Mouse (Mus musculus): Measurements from ENCODE around the gene Itga6. TPM values are rescaled to one million over a fixed set of nuclear protein-coding genes. Genes with fewer than 3 reads are reported as not detected.

The Itga6 gene
- total RNA-seq, 1 experiment from 2014 or later, result 20.6 TPM

GRCm38 (mm10) chr2:71755748-71756147 lies 10.3 kb downstream of the Itga6 start:
- no peak for ATAC-seq (replicated peaks; ENCODE audit: insufficient number of reproducible peaks, low FRiP score, low TSS enrichment, poor library complexity, severe bottlenecking)

DNA sequence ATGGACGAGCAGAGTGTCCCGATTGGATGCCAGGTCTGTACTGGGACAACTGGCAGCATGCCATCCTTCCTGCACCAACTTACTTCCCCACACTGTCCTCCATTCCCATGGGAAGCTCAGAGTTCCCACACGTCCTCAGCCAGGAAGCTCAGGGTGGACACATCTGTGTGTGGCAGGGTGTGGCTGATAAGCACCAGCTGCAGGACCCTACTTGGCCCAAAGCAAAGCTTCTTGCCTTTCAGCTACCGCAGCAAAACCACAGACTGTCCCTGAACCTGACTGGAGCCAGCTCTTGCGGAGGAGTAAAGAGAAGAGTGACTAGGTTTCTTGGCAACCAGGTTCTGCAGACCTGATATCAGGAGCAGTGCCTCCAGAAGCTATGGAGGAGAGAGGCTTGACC lies 11.7 kb downstream of the Itga6 start:
- ATAC-seq (replicated peaks; ENCODE audit: insufficient number of reproducible peaks, low FRiP score, low TSS enrichment, poor library complexity, severe bottlenecking), result no peak

- no peak for ATAC-seq (replicated peaks; ENCODE audit: insufficient number of reproducible peaks, low FRiP score, low TSS enrichment, poor library complexity, severe bottlenecking)
Measured at GRCm38 (mm10) chr2:71758591-71759531, 13.4 kb downstream of the Itga6 start.

DNA sequence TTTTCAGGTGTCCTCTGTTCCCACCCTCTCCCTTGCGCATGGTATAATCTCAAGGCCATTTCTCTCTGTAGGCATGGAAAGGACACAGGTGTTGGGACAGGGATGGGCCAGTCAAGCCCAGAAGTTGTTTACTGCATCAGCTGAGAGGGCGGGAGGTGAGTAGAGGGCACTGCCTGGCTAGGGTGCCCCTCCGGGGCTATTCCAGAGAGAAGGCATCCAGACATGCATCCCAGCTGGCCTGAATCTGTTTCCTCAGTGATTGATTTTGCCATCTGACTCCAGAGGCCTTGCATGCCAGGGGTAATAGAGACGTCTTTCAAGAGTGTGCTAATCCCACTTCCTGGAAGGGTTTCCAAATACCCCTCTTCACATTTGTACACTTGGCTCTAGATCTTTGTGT lies 14.7 kb downstream of the Itga6 start:
- no peak for ATAC-seq (replicated peaks; ENCODE audit: insufficient number of reproducible peaks, low FRiP score, low TSS enrichment, poor library complexity, severe bottlenecking)

DNA sequence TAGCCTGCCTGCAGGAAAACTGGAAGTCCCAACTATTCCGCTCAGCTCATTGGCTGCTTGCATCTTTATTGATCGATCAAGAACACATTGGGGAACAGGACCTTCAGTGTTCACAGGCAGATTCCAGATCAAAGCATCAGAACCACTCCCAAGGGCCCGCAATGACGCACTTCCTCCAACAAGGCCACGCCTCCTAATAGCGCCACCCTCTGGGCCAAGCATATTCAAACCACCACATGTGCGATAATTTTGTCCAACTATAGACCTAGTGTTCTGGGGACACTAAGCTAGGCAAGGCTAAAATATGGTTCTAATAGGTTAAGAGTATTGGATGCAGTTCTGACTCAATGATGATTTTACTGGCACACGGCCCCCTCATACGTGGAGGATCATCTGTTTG lies 15.7 kb downstream of the Itga6 start:
- ATAC-seq (replicated peaks; ENCODE audit: insufficient number of reproducible peaks, low FRiP score, low TSS enrichment, poor library complexity, severe bottlenecking), result no peak

GRCm38 (mm10) chr2:71764525-71764924 lies 19.1 kb downstream of the Itga6 start:
- ATAC-seq (replicated peaks; ENCODE audit: insufficient number of reproducible peaks, low FRiP score, low TSS enrichment, poor library complexity, severe bottlenecking), result no peak

DNA sequence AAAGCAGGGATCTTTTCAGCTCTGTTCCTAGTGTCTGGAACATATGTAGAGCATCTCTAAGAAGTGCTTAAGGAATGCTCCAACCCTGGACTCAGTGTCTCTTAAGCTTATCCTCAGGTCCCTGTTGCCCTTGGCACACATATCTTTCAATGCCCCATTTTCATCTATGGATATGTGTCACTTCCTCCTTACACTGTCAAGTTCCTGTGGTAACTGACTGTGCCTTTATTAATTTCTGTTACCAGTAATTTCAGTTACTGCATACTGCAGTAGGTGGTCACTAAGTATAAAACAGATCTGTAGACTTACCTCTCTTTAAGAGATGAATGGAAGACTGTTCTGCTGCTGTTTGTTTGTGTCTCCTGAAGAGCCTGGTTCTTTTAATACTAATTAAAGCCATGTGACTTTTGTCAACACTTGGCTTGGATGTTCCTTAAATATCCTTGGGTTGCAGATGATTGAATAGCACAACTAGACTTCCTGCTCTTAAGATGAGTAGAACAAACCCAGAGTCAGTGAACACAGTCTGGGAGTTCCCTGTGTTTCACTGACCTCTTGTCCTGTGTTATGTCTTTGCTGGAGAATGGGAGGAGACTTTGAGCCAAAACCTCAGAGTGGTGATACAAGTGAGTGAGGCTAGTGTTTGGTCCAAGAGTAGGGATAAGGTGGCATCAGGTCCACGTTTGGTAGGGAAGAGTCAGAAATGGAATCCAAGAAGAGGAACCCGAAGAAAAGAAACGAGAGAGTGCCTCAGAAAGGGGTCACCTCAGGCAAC lies 19.7 kb downstream of the Itga6 start:
- ATAC-seq (replicated peaks; ENCODE audit: insufficient number of reproducible peaks, low FRiP score, low TSS enrichment, poor library complexity, severe bottlenecking), result no peak

- no peak for ATAC-seq (replicated peaks; ENCODE audit: insufficient number of reproducible peaks, low FRiP score, low TSS enrichment, poor library complexity, severe bottlenecking)
Measured at GRCm38 (mm10) chr2:71766007-71766406, 20.6 kb downstream of the Itga6 start.

DNA sequence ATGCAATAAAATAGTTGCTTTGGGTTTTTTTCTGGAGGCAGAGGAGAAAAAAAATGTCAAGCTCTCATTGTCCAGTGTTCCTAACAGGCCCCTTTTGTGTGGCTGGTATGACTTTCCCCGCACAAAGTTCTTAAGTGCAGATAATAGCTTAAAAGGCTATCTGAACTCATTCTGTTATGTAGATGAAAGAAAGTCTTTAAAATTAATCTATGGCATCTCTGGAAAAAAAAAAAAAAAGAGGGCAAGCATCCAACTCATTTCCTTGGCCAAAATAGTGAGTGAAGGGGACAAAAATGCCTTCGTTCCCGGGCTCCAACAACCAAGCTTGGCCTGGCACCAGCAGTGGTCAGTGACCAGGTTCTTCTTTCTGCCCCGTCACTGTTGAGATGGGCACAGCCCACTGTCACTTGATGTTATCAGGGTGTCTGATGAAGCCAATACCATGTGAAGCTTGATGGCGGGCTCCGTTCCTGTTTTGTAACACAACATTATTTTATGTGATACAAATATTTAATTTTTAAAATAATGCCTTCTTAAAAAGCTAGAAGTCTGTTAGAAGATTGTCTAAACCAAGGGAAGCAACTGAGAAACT lies 21.7 kb downstream of the Itga6 start:
- ATAC-seq (replicated peaks; ENCODE audit: insufficient number of reproducible peaks, low FRiP score, low TSS enrichment, poor library complexity, severe bottlenecking), result no peak

GRCm38 (mm10) chr2:71771762-71772161 lies 26.3 kb downstream of the Itga6 start:
- no peak for ATAC-seq (replicated peaks; ENCODE audit: insufficient number of reproducible peaks, low FRiP score, low TSS enrichment, poor library complexity, severe bottlenecking)

DNA sequence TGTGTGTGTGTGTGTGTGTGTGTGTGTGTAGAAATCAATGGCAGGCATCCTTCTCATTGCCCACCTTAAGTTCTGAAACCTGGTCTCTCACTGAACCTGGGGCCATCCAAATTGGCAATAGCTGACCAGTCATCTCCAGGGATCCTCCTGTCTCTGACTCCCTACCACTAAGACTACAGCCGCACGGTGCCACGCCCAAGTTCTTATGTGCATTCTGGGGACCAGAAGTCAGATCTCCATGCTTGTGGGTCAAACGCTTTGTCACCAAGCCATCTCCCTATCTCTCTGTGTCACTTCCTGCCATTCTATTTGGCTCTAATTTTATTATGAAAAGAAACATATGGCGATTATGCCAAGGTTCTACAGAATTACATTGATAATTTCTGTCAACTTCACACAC lies 28.3 kb downstream of the Itga6 start:
- no peak for ATAC-seq (replicated peaks; ENCODE audit: insufficient number of reproducible peaks, low FRiP score, low TSS enrichment, poor library complexity, severe bottlenecking)

DNA sequence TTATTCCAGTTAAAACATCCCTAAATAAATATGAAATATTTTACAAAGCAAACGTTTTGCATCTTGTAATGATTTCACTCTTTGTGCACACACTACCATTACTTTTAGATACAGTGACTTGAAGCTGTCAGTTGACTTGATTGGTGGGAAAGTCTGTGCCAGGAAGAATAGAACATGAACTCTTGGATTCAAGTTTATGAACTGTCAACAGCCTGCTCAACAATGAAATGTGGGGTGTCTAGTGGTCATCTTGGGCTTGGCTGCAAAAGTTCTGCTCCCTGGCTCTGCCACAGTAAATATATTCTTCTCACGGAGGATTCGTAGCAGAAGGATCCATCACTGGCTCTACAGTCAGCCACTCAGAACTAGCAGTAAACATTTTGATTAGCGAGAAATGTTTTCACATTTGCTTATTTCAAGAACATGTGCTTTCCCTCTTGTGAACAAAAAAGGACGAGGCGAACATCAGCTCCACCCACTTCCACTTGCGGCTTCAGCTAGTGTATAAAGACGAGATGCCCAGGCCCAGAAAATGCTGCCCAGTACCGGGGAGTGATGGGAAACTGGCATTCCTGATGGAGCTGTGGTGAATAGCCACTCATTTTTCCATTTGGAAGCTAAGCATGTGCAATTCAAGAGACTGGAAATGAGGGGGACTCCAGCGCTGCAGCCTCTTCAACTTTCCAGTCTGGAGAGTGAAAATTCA lies 29.0 kb downstream of the Itga6 start:
- no peak for ATAC-seq (replicated peaks; ENCODE audit: insufficient number of reproducible peaks, low FRiP score, low TSS enrichment, poor library complexity, severe bottlenecking)

GRCm38 (mm10) chr2:71775201-71775611 lies 29.8 kb downstream of the Itga6 start:
- ATAC-seq (replicated peaks; ENCODE audit: insufficient number of reproducible peaks, low FRiP score, low TSS enrichment, poor library complexity, severe bottlenecking), result no peak

DNA sequence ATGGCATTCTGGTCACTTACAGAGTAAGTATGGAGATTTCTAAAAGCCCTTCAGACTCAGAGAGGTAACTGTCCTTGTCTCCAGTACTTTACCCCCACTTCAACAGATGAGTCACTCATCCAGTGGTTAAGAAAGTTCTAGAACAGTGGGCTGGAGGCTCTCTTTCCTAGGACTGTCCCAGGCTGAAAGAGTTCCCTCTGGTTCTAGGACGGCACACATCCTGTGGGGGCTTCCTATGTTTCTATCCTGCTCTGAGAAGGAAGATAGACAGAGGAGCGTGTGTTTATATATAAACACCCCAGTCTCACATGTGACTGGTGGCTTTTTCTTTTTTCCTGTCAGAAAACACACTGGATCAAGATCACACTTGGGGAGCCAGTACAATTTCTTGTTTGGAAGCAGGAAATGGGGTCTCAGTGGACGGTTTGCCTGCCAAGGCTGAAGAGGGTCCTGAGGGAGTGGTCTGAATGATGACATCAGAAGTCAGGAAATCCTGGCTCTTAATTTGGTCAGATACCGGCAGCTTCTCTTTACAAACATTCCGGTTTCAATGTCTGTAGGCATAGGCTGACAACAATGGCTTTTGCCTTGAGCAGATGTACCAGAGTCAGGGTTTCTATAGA lies 34.0 kb downstream of the Itga6 start:
- ATAC-seq (replicated peaks; ENCODE audit: insufficient number of reproducible peaks, low FRiP score, low TSS enrichment, poor library complexity, severe bottlenecking), result no peak

- no peak for ATAC-seq (replicated peaks; ENCODE audit: insufficient number of reproducible peaks, low FRiP score, low TSS enrichment, poor library complexity, severe bottlenecking)
Measured at GRCm38 (mm10) chr2:71780016-71780415, 34.6 kb downstream of the Itga6 start.

DNA sequence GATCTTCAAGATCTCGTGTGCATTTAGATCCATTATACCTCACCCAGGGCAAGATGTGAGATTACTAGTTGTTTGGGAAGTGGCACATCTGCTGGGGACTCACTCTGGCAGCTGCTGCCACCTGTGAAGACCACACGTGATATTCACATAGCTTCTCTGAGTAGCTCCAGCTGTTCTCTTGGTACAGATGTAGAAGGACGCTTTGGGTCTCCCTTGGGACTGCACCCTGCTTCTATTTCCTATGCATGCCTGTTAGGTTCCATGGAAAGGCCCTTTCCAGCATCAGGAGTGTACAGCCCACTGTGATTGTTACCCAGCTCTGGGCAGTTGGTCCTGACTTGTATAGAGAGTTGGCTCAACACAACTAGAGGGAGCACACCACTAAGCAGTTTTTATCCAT lies 39.8 kb downstream of the Itga6 start:
- ATAC-seq (replicated peaks; ENCODE audit: insufficient number of reproducible peaks, low FRiP score, low TSS enrichment, poor library complexity, severe bottlenecking), result no peak

DNA sequence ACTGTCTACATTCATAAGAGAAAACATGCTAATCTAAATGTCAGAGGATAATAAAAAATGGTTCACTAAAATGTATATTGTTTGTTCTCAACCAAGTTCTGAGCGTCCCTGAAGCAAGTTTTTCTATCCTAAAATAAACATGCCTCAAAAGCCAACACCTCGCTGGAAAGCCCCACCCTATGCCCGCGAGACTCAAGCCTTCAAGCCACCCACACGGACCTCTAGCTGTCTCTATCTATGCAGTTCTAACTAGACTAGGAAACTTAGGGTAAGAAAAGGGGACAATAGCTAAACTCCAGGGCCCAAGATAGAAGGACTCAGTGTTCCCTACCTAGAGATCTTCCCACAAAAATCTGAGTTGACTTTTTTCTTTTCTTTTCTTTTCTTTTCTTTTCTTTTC lies 40.6 kb downstream of the Itga6 start:
- no peak for ATAC-seq (replicated peaks; ENCODE audit: insufficient number of reproducible peaks, low FRiP score, low TSS enrichment, poor library complexity, severe bottlenecking)

DNA sequence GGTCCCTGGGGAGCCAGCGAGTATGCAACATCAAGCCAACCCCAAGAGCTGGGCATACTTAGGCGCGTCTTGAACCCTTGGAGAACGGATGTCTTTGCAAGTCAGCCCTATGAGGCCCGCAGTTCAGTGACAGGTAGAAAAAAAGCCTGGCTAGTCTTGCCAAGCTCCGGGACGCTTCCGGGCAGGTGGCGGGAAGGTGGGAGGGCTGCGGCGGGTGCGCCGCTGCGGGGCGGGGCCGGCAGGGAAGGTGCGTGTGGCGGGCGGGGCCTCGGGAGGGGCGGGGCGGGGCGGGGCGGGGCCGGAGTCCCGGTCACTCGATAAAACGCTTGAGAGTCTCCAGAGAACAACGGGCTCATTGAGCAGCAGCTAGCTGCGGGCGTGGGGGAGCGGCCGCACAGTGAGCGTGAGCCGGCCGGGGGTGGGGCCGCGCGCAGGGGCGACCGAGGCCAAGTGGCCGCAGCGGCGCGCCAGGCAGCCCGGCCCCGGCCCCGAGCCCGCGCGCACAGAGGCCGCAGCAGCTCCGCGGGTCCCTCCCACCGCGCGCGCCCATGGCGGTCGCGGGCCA lies 41.3 kb downstream of the Itga6 start:
- ATAC-seq (replicated peaks; ENCODE audit: insufficient number of reproducible peaks, low FRiP score, low TSS enrichment, poor library complexity, severe bottlenecking), result 0 out of 2 replicates have a peak, but pooled peaks have one; percentile 33
